Mouse (Mus musculus): ENCODE data around the gene Rnf224.
A peak's percentile ranks its signal among the peaks of the same experiment; 100 is the strongest.

GRCm38 (mm10) chr2:25252331-25252730 is 15.7 kb upstream of the Rnf224 start:
- no peak for TF ChIP-seq CEBPB (IDR thresholded peaks at IDR 0.05; ENCODE audit: low read depth)
- no peak for TF ChIP-seq MYOD1 (IDR thresholded peaks at IDR 0.05; ENCODE audit: control insufficient read depth, insufficient read length, low read depth)
- peak; percentile 3 for TF ChIP-seq CTCF (IDR thresholded peaks at IDR 0.05; ENCODE audit: control insufficient read depth, insufficient read depth, insufficient read length)
- TF ChIP-seq MAX (IDR thresholded peaks at IDR 0.05): no peak
- no peak for TF ChIP-seq USF1 (IDR thresholded peaks at IDR 0.05; ENCODE audit: low read depth)

Data from C2C12 (cell line).